Mouse (Mus musculus): ENCODE results near the gene Gm40193.
A peak's percentile ranks its signal among the peaks of the same experiment; 100 is the strongest.

The Gm40193 gene

GRCm38 (mm10) chr11:70506385-70506784, 26.4 kb downstream of the Gm40193 start:
- peak; percentile 38 for DNase-seq (ENCODE audit: low spot score)

GRCm38 (mm10) chr11:70504970-70505369, 27.8 kb downstream of the Gm40193 start, which contains the start of gene Tm4sf5:
Tm4sf5 (plus strand) TSS chr11:70505244.
- no peak for DNase-seq (ENCODE audit: low spot score)

- peak; percentile 41 for DNase-seq (ENCODE audit: low spot score)
Measured at GRCm38 (mm10) chr11:70502018-70502417, 30.7 kb downstream of the Gm40193 start.

- DNase-seq (ENCODE audit: low spot score): no peak
Measured at GRCm38 (mm10) chr11:70500476-70500812, 32.3 kb downstream of the Gm40193 start.

- no peak for DNase-seq (ENCODE audit: low spot score)
Measured at GRCm38 (mm10) chr11:70499566-70500475, 32.9 kb downstream of the Gm40193 start.

GRCm38 (mm10) chr11:70489684-70490083, 43.1 kb downstream of the Gm40193 start:
- no peak for DNase-seq (ENCODE audit: low spot score)

- peak; percentile 23 for DNase-seq (ENCODE audit: low spot score)
Measured at GRCm38 (mm10) chr11:70489138-70489537, 43.6 kb downstream of the Gm40193 start.

- no peak for DNase-seq (ENCODE audit: low spot score)
Measured at GRCm38 (mm10) chr11:70487816-70488215, 44.9 kb downstream of the Gm40193 start.

- no peak for DNase-seq (ENCODE audit: low spot score)
Measured at GRCm38 (mm10) chr11:70485498-70485897, 47.2 kb downstream of the Gm40193 start.

All from testis, postnatal 14 days (tissue).